In genomic region chr19:11080934-11081333, GRCm38 (mm10) we compare ENCODE assay signal across 17 mouse cellular contexts. TPM values are rescaled to one million over a fixed set of nuclear protein-coding genes. Genes with fewer than 3 reads are reported as not detected.
"Had no signal": no experiment of that assay in that cellular context is flagged by ENCODE, and none has a peak within 500 bp of the region (broad histone marks: within the 10 kb centered on the region; RNA-seq: fewer than 3 reads in every experiment).

Gene Ms4a8a, minus strand, starts transcription at chr19:11081102.

- H3K9ac ChIP-seq: limb, embryonic 13.5 days; liver, embryonic 14.5 days; midbrain, embryonic 15.5 days; neural tube, embryonic 13.5 days had no signal

- H3K27ac ChIP-seq: layer of hippocampus, adult 2 months; limb, embryonic 13.5 days; liver, embryonic 14.5 days; midbrain, embryonic 15.5 days; neural tube, embryonic 13.5 days had no signal

- H3K4me2 ChIP-seq: limb, embryonic 13.5 days; midbrain, embryonic 11.5 days; midbrain, embryonic 15.5 days; neural tube, embryonic 13.5 days had no signal

- DNase-seq: kidney, adult 8-10 months; kidney, postnatal 25 days; left cerebral cortex, postnatal 4 days; lung, adult 18-20 months; lung, postnatal 10 days; retina, postnatal 1 day; right cerebral cortex, postnatal 14 days; thymus, adult 18-20 months; thymus, postnatal 25 days had no signal

- H3K4me3 ChIP-seq: layer of hippocampus, adult 2 months; limb, embryonic 13.5 days; megakaryocyte, embryonic 14.5 days; midbrain, embryonic 15.5 days; neural tube, embryonic 13.5 days had no signal

- ATAC-seq: midbrain, embryonic 15.5 days had no signal

- H3K9me3 ChIP-seq: limb, embryonic 13.5 days; megakaryocyte, embryonic 14.5 days; midbrain, embryonic 15.5 days; neural tube, embryonic 13.5 days had no signal

- H3K4me1 ChIP-seq: limb, embryonic 13.5 days; megakaryocyte, embryonic 14.5 days; midbrain, embryonic 15.5 days; neural tube, embryonic 13.5 days had no signal

- H3K36me3 ChIP-seq: limb, embryonic 13.5 days; midbrain, embryonic 15.5 days; neural tube, embryonic 13.5 days had no signal

- H3K27me3 ChIP-seq: limb, embryonic 13.5 days; megakaryocyte, embryonic 14.5 days; midbrain, embryonic 15.5 days; neural tube, embryonic 13.5 days had no signal

RNA-seq across cellular contexts. Expression of gene Ms4a8a, which starts in this region (rescaled TPM):
- polyA plus RNA-seq: kidney, embryonic 16.5 days; limb, embryonic 13.5 days; midbrain, embryonic 11.5 days; midbrain, embryonic 15.5 days; neural tube, embryonic 13.5 days had no signal
